Mouse (Mus musculus) B cell, adult 62 days (primary cell): ENCODE data around the gene Rab11b. TPM values are rescaled to one million over a fixed set of nuclear protein-coding genes. Genes with fewer than 3 reads are reported as not detected.

Experiments
- total RNA-seq: library from RNA; stranded (reverse); gene quantifications from 4 replicates; pipeline ENCODE4 v1.2.4, GENCODE M21; 2023

Gene Rab11b
- 193 to 221 TPM (median 217 TPM) in 4 replicates for total RNA-seq

GRCm38 (mm10) chr17:33760255-33761165 is at the start of gene Rab11b:
TSS of gene Rab11b (minus strand) at chr17:33760530.

DNA sequence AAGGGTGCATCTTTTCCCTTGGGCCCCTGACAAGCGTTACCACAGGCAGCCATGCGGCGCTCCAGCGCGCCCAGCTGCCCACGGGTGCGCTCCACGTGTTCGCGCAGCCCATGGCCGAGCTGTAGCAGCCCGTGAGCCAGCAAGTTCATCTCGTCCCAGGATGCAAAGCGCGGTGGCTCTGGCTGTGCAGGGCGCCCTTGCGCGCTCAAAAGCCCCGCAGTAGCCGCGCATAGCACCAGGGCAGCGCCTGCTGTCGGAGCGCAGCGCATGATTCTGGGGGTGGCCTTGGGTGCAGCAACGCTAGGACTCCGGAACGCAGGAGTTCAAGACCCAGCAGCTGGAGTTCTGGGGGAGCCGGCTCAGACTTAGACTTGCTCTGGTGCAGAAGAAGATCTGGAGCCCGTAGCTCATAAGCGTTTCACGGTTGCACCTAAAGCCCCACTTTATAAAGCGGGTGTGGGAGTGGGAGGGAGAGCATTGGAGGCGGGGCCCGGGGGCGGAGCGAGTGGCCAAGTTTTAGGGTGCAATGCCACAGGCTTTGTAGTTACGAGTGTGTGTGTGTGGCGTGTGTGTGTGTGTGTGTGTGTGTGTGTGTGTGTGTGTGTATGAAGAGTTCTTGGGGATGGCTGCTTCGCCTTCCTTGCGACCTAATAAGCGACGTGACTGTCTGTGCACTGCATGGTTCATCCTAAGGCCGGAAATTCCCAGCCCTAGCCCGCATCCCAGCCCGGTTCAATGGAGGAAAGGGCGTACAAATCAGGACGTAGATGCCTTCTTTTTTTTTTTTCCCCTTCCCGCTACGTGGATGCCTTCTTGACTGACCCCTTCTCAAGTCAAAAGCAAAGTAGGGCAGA is 21.0 kb upstream of the Rab11b start, which contains the start of gene Angptl4:
Angptl4 (minus strand) TSS at position 707 of the 854 bp plus-strand sequence.

GRCm38 (mm10) chr17:33718384-33718881 is 41.9 kb downstream of the Rab11b start, which contains the start of gene March2:
TSS of gene March2 (minus strand) at chr17:33718670.

Other genes with a start within 250 kb of the Rab11b start
- 70.9 to 86.1 TPM (median 78.6 TPM) in 4 replicates for gene Adamts10, start 236.3 kb downstream of the Rab11b start, total RNA-seq
- gene Myo1f, start 204.8 kb downstream of the Rab11b start, total RNA-seq: 17.6 to 26.2 TPM (median 20.6 TPM) in 4 replicates
- 34.4 to 37.6 TPM (median 36.0 TPM) in 4 replicates for gene Zfp414, start 131.4 kb downstream of the Rab11b start, total RNA-seq
- gene Pram1, start 122.5 kb downstream of the Rab11b start, total RNA-seq: 0.91 to 3.0 TPM (median 2.3 TPM) in 3 of 4 replicates, not detected in the other
- 368 to 402 TPM (median 383 TPM) in 4 replicates for gene Hnrnpm, start 73.7 kb downstream of the Rab11b start, total RNA-seq
- gene March2, start 41.9 kb downstream of the Rab11b start, total RNA-seq: 42.0 to 48.3 TPM (median 44.9 TPM) in 4 replicates
- gene Angptl4, start 21.3 kb upstream of the Rab11b start, total RNA-seq: 0.42 to 0.43 TPM in 2 of 4 replicates, not detected in the others
- 1.8 to 3.6 TPM (median 2.5 TPM) in 4 replicates for gene Kank3, start 50.0 kb upstream of the Rab11b start, total RNA-seq
- 3,326 to 3,462 TPM (median 3,401 TPM) in 4 replicates for gene Rps28, start 64.0 kb upstream of the Rab11b start, total RNA-seq
- 142 to 168 TPM (median 145 TPM) in 4 replicates for gene Ndufa7, start 64.0 kb upstream of the Rab11b start, total RNA-seq
- gene Cd320, start 82.6 kb upstream of the Rab11b start, total RNA-seq: 3.6 to 7.8 TPM (median 5.2 TPM) in 4 replicates
- gene Gm7029, start 113.3 kb upstream of the Rab11b start, total RNA-seq: not detected in 4 replicates
- gene Kifc1, start 130.1 kb upstream of the Rab11b start, total RNA-seq: 2.4 to 6.4 TPM (median 2.6 TPM) in 4 replicates
- gene Platr17, start 144.6 kb upstream of the Rab11b start, total RNA-seq: 0.75 to 0.94 TPM in 2 of 4 replicates, not detected in the others
- gene Daxx, start 148.9 kb upstream of the Rab11b start, total RNA-seq: 43.7 to 52.6 TPM (median 49.3 TPM) in 4 replicates
- gene Tapbp, start 155.4 kb upstream of the Rab11b start, total RNA-seq: 431 to 449 TPM (median 436 TPM) in 4 replicates
- gene Zbtb22, start 155.4 kb upstream of the Rab11b start, total RNA-seq: 37.5 to 42.9 TPM (median 39.2 TPM) in 4 replicates
- gene Rgl2, start 169.0 kb upstream of the Rab11b start, total RNA-seq: 169 to 183 TPM (median 181 TPM) in 4 replicates
- gene Pfdn6, start 179.8 kb upstream of the Rab11b start, total RNA-seq: 55.2 to 64.5 TPM (median 58.4 TPM) in 4 replicates
- 37.1 to 42.6 TPM (median 40.1 TPM) in 4 replicates for gene Wdr46, start 180.1 kb upstream of the Rab11b start, total RNA-seq
- 3.9 to 6.1 TPM (median 5.8 TPM) in 4 replicates for gene B3galt4, start 191.0 kb upstream of the Rab11b start, total RNA-seq
- 86.2 to 102 TPM (median 93.0 TPM) in 4 replicates for gene Vps52, start 195.3 kb upstream of the Rab11b start, total RNA-seq
- gene Rps18, start 195.5 kb upstream of the Rab11b start, total RNA-seq: 1,434 to 1,528 TPM (median 1,474 TPM) in 4 replicates
- 2,712 to 3,144 TPM (median 2,852 TPM) in 4 replicates for gene H2-K1, start 239.8 kb upstream of the Rab11b start, total RNA-seq